Mouse (Mus musculus) inflammation-experienced regulatory T-cells, adult 16 weeks (primary cell): ENCODE results near the gene Rgs7bp. TPM values are rescaled to one million over a fixed set of nuclear protein-coding genes. Genes with fewer than 3 reads are reported as not detected.

Experiments
- polyA plus RNA-seq: library from polyadenylated mRNA; unstranded; fragments of 100-300 nt; shearing (Covaris generic); gene quantifications from one replicate; pipeline ENCODE4 v1.2.1, GENCODE M21; 2017

Gene Rgs7bp
- polyA plus RNA-seq = not detected

GRCm38 (mm10) chr13:105054181-105054940 is at the start of gene Rgs7bp:
Rgs7bp (minus strand) TSS chr13:105054930.

DNA sequence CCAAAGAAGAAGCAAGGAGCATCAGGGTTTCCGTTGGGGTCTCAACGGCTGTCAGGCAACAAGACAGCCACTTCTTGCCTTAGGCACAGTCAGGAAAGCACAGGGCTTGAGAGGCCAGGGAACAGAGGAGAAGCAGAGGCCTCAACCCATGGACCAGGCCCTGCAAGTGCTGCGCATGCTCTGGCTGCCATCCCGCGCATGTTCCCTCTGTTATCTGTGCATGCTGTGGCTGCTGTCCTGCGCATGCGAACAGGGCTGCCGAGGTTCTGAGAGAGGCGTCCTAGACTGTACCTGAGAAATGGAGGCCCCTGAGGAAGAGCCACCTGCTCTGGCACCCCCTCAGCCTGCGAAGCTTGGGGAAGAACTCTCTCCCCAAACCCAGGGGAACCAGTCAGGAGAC is 27.1 kb upstream of the Rgs7bp start, which contains the start of gene 4933425L06Rik:
4933425L06Rik (plus strand) TSS at position 261 of the 400 bp plus-strand sequence.

Other genes with a start within 250 kb of the Rgs7bp start
- 27.7 TPM for gene Cwc27, start 237.8 kb downstream of the Rgs7bp start, polyA plus RNA-seq
- not detected for gene Shisal2b, start 191.0 kb downstream of the Rgs7bp start, polyA plus RNA-seq
- gene 4933425L06Rik, start 27.2 kb upstream of the Rgs7bp start, polyA plus RNA-seq = not detected
- gene Rnf180, start 239.9 kb upstream of the Rgs7bp start, polyA plus RNA-seq = 0.22 TPM